Mouse (Mus musculus): Measurements from ENCODE around the gene Paqr7.

Paqr7 gene

DNA sequence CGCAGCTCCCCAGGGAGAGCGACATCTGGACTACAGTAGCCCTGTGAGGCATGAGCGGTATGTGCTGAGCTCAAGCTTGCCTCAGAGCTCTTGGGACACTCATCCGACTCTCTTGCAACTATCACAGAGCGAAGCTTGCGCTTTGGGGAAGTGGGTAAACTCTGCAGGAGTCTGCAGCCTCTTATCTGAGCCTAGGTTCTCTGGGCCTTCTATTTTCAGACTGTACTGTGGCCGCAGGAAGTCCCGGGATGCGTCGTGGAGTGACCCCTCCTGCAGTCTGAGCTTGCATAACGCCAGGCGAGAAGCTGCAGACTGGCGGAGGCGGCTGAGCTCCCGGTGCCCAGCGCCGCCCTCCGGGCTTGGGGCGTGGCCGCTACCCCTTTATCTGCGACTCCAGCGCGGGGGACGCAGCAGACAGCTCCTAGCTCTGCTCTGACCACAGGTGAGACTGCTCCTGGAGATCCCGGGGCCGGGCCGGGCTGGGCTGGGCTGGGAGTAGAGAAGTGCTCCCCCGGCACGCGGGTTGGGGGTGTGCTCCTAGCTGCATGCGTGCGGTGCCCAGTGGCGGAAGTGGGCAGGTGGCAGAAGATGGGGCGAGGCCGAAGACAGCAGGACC lies at the start of gene Paqr7:
TSS of gene Paqr7 (plus strand) at position 103 of the 616 bp plus-strand sequence.
- no peak for DNase-seq (ENCODE audit: low spot score)

DNA sequence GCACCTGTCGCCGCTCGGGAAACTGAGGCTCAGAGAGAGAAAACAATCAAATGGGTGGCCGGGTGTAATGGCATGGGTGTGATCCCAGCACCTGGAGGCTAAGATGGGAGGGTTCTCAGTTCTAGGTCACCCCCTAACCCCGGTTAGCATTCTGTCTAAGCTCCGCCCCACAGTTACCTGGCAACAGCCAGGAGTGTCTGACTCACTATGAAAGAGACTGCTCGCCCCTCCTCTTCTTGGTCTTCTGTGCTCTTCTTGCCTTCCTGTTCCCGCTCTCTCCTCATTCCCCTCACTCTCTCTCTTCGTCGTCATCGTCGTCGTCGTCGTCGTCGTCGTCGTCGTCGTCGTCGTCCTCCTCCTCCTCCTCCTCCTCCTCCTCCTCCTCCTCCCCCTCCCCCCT lies 48.5 kb upstream of the Paqr7 start:
- no peak for DNase-seq (ENCODE audit: low spot score)

DNA sequence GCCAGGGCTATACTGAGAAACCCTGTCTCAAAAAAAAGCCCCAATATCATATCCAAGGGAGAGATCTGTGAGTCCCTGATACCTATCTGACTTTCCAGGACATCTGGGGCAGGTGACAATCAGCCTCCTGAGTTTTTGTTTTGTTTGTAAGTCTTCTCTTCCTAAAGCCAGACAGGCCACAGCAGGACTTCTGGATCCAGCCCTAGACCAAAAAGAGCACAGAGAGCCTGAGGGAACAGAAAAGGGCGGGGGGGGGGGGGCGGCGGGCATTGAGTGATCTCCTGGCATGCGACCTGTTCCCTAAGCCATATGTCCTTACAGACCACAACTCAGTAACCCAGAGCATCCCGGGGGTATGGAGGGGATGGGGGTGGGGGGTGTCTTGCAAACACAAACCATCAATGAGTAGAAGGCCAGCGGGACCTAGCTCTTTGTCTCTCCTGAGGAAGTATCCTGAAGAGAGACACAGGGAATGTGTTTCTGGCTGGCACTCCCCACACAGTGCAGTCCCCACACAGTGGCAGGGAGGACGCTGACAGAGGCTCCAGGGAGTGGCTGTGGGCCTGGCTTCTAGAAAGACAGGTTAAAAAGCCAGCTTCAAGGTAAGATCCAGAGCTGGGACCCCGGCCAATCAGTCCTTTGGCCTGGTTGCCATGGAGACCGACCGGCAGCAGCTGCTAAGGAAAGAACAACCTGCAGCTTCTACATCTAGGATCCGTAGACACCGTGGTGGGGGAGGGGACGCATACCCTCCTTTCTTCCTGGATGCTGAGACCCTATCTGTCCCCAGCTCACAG lies 46.7 kb upstream of the Paqr7 start:
- no peak for DNase-seq (ENCODE audit: low spot score)

DNA sequence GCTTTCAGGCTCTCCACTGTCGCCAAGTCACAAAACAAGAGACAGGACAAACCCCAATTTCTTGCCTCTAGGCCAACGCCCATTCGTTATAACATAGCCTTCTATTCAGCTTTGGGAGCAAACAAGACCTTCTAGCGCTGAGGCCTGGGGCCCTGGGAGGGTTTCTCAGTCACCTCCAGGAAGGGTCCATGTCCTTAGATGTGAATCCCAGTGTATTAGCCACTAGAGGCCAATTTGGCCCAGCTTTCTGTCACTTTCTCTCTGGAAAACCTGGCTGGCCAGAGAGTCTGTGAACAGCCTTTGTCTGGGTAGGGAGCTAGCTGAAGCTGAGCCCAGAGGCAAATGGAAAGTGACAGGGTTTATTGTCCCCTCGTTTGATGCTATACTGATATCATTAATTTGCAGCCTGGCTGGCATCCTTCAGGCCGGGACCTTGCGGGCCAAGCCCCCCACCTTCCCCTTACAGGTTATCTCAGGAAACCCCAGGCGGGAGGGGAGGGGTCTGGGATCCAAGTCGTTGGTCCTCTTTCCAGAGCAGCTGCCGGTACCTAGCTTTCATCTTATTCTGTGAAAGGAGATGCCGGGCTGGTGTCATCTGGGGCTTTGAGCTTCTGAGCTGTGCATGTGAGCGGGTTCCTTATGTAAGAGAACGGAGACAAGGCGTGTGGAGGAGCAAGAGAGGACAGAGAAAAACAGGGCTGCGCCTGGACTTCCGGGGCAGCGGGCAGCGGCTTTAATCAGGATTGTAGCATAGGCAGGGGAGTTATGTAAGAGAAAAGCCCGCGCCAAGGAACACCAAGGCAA lies 45.9 kb upstream of the Paqr7 start:
- DNase-seq (ENCODE audit: low spot score), result no peak

DNA sequence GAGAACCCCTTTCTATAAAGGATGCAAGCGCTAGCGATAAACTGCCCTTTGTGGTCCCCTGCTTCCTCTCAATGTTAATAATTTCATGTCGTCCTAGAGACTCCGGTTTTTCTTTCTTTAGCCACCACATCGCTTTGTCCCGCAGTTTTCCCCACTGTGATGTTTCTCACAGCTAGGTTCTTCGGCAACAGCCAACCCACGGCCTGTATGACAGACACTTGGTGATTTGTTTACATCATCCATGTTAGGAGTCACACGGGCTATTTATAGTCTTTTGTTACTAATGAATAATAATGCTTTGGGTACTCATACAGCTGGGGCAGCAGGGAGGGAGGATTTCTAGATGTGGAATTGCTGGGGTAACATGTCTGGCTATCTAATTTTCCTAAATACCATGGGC lies 45.0 kb upstream of the Paqr7 start:
- DNase-seq (ENCODE audit: low spot score), result no peak

DNA sequence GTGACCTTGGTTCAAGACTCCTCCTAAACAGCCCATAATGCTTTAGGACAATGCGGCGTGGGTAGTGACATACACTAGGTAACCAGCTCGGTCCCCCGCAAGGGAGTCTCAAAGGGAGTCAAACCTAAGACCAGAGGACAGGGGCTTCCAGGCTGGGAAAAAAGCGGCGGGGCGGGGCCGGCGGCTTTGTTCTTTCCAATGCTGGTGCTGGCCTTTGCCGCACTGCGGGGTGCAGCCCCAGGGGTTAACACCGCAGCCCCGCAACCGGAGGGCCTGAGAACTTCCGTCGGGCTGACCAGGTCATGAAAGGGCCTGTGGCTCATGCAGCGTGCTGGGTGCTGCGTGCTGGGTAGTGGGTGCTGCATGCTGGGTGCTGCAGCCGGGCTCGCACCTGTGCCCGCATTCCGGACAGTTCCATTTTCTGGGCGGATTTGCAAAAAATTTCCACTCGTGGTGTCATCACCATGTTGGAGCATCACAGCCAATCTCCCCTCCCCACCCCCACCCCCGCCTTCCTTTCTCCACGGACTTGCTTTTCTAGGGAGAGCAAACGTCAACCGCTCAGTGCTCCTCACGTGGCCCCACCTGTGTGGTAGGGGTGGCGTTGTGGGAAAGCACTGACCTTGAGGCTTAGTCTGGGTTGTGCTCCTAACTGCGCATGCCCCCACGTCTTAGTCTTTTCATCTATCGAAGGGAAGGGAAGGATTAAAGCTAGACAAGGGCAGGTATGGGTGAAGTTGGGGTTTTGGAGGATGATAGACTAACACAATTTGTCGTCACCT lies 42.7 kb upstream of the Paqr7 start:
- no peak for DNase-seq (ENCODE audit: low spot score)

DNA sequence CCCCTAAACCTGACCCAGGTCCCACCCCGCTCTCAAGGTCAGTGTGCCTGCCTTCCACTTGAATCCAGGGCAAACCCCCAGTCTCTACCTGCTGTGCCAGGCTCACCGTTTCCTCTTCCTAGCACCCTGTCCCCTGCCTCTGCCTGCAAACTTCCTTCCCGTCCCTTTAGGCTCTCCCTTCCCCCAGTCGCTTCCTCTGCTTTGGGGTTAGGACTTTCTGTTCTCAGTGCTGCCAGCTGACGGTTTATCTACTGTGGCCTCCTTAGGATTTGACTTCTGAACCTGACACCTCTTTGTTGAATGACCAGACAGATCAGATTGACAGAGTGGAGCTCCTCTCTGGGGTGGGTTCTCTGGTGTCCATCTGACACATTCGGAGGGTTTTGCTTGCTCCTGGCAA lies 41.2 kb upstream of the Paqr7 start:
- no peak for DNase-seq (ENCODE audit: low spot score)

DNA sequence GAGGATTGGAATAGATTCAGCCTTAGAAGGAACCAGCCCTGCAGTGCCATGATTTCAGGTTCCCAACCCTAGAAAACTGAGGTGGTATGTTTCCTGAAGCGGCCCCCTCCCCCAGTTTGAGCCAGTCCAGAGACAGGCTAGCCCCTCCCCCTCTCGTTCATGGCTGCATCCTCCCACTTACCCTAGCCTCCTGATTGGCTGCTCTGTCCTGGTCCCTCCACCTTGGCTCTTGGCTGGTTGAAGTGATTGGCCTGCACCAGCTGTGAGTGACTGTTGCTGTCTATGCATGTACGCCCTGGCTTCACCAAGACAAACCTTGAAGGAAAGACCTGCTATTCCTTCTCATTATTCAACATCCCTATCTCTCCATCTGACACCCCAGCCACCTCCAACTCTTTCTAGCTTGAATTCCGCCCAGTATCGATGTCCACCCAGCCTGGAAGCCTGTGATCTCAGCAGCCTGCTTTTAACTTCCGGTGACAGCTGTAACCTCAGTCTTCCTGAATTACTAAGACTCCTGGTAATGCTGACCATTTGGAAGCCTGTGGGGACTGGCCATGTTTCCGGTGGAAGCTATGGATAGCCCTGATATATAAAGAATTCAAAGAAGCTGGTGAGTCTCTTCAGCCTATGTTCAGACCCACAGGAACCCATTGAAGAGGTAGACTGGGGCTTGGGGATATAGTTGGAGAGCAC lies 39.2 kb upstream of the Paqr7 start:
- DNase-seq (ENCODE audit: low spot score), result no peak

DNA sequence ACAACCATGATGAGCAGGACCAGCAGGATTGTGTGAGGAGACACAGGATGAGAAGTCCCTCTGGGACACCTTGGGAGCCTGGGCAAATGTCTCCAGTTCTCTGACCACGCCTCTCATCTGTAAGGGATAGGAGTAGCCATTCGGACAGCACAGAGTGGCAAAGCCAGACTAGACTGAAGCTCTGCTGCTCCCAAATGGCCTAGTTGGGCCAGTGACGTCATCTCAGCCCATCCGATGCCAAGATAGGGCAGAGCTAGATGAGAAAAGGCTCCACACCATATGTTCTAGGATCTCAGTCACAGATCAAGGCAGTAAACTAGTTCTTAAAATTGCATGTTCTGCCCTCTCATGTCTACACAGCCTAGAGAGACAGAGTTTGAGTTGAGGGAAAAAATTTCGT lies 37.6 kb upstream of the Paqr7 start:
- DNase-seq (ENCODE audit: low spot score), result no peak

DNA sequence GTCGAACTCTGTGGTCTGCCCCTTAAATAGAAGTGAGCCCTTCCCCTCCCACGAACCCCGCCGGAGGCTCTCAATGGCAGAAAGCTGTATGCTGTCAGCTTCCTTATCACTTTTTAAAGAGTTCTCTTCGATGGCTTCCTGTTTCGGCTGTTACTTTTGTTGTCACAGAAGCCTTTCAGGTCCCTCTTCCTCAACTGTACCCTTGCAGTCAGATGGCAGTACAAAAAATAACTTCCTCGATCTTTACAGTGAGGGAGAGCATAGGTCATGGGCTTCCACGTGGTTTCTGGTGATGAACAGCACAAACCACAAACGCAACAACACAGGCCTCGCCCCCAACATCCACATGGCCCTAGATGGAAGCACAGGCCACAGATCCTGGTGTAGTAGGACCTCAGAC lies 36.2 kb upstream of the Paqr7 start:
- no peak for DNase-seq (ENCODE audit: low spot score)

DNA sequence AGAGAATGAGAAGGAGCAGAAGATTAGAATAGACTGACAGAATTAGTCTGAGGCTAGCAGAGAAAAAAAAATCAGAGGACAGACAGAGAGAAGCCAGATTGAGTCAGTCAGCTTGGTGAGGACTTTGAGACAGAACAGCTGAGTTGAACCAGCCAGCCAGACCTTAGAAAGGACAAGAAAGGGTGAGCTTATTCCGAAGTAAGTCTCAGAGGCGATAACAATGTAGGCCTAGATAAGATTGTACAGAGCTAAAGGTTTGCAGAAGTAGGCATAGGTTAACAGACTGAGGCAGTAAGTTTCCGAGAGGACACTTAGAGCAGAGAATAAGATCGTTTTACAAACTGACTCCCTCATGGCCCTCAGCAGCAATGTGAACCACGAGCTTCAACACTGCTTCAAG lies 35.2 kb upstream of the Paqr7 start:
- no peak for DNase-seq (ENCODE audit: low spot score)

DNA sequence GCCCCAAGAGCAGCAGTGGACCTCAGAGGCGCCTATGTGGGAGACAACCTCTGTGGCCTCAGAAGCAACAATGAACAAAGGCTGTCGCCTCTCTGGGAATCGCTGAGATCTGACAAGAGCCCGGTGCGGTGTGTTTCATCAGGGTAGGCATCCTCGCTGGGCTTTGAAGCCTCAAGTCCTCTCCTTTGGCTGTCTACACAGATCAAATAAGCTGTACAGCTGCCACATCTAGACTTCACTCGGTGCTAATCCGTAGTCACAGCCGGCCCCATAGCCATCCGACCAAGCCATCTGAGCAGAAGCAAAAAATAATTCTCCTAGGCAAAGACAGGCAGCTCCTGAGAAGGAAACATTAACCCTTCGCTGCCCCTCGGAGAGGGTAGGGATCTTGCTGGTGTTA lies 30.7 kb upstream of the Paqr7 start:
- no peak for DNase-seq (ENCODE audit: low spot score)

DNA sequence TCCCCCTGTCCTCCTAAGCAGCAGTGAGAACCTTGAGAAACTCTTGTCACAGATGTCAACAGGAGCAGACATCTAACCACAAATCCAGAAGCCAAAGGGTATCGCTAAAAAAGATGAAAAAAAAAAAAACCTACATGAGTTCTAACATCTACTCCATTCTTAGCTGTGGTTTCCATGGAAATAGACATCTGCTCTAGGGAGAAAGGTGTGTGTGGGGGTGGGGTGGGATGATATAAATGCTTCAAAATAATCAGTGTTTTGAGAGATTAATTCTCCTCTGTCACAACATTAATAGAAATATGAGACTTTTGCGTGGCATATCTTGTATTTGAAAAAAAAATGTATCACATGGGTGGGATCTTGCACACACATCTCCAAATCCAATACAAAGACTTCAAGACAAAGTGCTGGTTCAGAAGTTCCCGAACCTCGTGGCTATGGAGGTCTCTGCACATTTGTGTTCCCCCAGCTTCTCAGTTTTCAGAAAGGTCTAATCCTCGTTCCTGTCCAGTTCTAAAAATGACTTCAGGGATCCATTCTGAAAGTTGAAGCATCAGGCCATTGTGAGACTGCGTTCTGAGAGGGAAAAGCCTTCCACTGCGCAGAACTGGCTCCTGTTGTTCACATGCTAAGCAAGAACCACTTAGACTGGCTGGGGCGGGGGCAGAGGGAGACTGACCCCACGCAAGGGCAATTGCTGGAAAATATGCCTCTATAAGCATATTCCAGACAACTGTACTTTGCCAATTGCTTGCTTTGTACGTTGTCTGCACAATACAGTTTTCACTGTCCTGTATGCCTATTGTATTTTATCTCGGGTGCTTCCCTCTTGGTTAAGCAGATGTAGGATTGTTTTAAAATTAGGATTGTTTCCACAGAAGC lies 29.9 kb upstream of the Paqr7 start:
- no peak for DNase-seq (ENCODE audit: low spot score)

DNA sequence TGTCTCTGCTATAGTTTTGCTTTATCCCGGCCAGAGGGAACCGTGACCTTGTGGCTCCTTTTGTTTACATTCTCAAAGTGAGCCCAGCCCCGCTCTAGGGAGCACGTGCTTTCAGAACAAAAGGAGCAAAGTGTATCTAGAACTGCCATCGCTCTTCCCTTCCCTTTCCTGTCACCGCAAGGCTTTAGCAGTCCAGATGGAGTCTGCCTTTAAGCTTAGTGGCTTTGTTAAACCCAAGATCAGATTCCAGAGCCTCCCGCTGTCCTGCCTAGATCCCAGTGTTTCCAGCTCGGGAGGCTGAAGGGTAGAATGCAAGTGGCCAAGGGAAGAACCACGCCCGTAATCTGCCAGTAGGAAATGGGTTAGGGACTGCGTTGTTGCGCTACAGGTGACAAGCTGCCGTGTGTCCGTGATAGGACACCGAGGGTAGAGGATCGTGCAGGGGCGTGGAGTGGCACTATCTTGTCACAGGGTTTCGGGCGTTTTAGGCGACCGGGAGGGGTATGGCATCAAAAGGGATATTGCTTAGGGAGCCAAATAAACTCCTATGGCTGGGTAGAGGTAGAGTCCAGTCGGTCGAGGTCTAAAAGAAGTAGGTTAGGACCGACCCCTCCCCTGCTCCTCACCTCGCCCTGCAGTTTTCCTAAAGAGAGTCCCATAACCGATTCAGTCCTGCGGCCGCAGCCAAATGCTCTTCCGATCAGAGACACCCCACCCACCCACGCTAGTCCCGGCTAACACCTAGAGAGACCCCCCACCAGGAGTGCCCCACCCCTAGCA lies 28.9 kb upstream of the Paqr7 start:
- DNase-seq (ENCODE audit: low spot score), result no peak

DNA sequence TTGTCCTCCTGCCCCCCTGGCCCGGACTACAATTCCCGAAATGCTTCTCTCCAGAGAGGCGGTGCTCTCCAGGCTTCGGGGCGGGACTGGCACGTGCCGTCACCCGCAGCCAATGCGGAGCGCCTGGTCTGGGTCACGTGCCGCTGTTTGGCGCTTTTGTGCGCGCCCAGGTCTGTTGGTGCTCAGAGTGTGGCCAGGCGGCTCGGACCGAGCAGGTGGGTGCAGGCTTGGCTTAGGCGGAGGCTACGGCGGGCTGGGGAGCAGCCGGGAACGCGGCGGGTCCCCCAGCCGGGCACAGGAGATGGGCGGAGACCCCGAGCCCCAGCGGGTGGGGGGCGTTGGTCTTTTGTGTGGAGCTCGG lies 28.3 kb upstream of the Paqr7 start, which contains the start of gene Stmn1:
TSS of gene Stmn1 (plus strand) at position 106 of the 361 bp plus-strand sequence.
- peak; percentile 90 for DNase-seq (ENCODE audit: low spot score)

DNA sequence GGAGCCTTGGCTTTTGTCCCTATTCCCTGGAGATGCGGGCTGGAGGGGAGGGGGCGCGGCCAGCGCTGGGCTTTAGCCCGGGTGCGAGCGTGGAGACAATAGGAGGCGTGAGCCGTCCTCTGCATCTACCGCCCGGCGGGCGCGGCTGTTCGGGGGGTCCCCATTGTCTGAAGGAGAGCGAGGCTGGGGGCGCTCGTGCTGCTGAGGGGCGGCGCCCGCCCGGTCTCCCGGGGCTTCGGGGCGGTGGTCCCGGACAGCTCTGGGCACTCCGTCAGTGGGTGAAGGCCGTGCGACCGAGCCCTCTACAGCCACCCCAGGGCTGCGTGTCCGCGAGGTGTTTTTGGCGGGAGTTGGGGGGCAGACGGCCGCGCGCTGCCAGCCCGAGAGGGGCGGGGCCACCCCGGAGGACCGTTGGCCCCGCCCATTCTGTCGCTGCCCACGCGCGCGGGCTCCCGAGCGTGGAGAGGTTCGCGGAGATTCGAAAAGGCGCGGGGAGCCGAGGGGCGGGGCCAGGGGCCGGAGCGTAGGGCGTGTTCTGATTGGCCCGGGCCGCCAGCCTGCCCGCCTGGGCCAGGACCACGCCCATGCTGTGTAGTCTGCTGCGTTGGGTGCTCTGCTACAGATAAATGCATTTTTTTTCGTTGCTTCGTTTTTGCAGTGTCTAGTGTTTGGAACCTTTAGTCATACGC lies 27.8 kb upstream of the Paqr7 start:
- peak; percentile 81 for DNase-seq (ENCODE audit: low spot score)

DNA sequence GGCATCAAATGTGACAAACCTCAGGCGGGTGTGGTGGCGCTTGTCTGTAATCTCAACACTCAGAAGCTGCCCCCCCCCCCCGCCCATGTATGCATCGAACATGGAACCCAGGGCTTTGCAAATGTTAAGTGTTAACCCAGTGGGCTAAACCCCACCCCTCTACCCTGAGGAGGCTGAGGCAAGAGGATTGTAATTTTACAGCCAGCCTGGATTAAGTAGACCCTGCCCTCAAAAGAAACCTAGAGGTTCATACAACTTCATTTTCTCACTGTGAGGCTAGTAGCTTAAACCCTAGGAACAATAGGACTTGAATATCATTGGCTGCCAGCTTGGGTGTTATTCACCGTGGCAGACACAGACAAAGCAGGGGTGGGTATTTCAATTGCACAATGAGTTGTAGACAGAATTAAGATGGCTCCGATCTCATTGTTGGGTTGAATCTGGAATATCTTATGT lies 27.1 kb upstream of the Paqr7 start:
- no peak for DNase-seq (ENCODE audit: low spot score)

DNA sequence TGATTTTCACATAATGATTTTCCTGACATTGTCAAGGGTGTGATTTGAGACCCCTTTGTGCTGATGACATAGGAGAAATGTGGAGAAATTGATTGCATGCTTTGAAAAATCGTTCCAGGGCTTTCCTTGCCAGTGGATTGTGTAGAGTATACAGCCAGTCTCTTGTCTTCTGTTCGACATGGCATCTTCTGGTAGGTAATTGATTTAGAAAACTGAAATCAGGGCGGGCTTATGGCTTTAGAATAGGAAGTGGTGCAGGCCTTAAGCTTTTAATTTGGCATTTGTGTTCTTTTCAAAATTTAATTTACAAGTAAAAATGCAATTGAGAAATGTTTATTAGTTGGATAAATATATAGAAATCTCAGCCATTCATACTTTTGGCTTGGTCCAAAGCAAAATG lies 26.5 kb upstream of the Paqr7 start:
- no peak for DNase-seq (ENCODE audit: low spot score)

DNA sequence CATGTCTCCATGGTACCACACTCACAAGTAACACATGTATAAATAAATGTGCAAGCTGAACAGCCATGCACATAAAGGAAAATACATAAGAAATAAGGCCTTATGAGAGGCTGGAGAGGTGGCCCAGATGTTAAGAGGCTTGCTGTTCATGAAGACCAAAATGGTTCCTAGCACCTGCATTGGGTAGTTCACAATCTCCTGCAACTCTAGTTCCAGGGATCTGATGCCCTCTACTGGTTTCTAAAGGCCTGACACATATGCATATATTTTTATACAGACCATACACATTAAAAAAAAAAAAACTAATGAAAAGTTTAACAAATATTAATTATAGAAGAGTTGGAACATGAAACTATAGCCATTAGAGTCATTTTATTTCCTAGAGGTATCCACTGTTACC lies 25.0 kb upstream of the Paqr7 start:
- no peak for DNase-seq (ENCODE audit: low spot score)
